32 mouse cellular contexts compared by ENCODE assay signal in the genomic region with DNA sequence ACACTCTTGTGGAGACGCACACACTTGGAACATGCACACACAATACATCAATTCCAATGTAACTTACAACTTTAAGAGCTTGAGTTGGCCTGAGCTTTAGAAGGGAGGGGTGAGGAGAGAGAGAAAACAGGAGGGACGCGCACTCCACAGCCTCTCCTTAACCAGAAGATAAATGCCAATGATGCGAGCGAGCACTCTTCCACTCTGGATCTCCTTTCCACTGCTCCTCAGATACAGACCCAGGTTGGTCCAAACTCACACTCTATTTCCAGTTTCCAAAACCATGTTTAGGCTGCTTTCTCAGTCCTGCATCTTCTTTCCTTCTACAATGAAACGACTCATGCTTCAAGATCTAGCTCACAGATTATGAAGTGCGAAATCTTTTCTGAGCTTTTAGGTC.
"Had no signal": no experiment of that assay in that cellular context is flagged by ENCODE, and none has a peak within 500 bp of the region (broad histone marks: within the 10 kb centered on the region; RNA-seq: fewer than 3 reads in every experiment).

No protein-coding gene starts in this region.

- H3K4me2 ChIP-seq: limb, embryonic 12.5 days; limb, embryonic 13.5 days; limb, embryonic 15.5 days; liver, embryonic 11.5 days; liver, embryonic 12.5 days; liver, embryonic 13.5 days; liver, embryonic 15.5 days; lung, embryonic 14.5 days; lung, embryonic 15.5 days; midbrain, embryonic 12.5 days; midbrain, embryonic 13.5 days; midbrain, embryonic 15.5 days; neural tube, embryonic 12.5 days; neural tube, embryonic 13.5 days had no signal

- H3K9me3 ChIP-seq: limb, embryonic 10.5 days; limb, embryonic 12.5 days; limb, embryonic 13.5 days; limb, embryonic 15.5 days; liver, embryonic 12.5 days; liver, embryonic 13.5 days; liver, embryonic 15.5 days; lung, embryonic 15.5 days; megakaryocyte, embryonic 14.5 days; midbrain, embryonic 10.5 days; midbrain, embryonic 12.5 days; midbrain, embryonic 13.5 days; midbrain, embryonic 15.5 days; neural tube, embryonic 12.5 days; neural tube, embryonic 13.5 days had no signal

- H3K27me3 ChIP-seq: limb, embryonic 12.5 days; limb, embryonic 13.5 days; limb, embryonic 15.5 days; liver, embryonic 12.5 days; liver, embryonic 13.5 days; liver, embryonic 15.5 days; lung, embryonic 15.5 days; megakaryocyte, embryonic 14.5 days; midbrain, embryonic 12.5 days; midbrain, embryonic 13.5 days; midbrain, embryonic 15.5 days; neural tube, embryonic 12.5 days; neural tube, embryonic 13.5 days had no signal

- ATAC-seq: liver, embryonic 12.5 days; liver, postnatal 0 days; lung, postnatal 0 days; midbrain, embryonic 13.5 days; midbrain, embryonic 15.5 days; midbrain, embryonic 16.5 days had no signal

- H3K4me1 ChIP-seq: limb, embryonic 10.5 days; limb, embryonic 12.5 days; limb, embryonic 15.5 days; liver, embryonic 12.5 days; liver, embryonic 13.5 days; liver, embryonic 15.5 days; lung, embryonic 15.5 days; midbrain, embryonic 10.5 days; midbrain, embryonic 12.5 days; midbrain, embryonic 13.5 days; midbrain, embryonic 15.5 days; neural tube, embryonic 12.5 days; neural tube, embryonic 13.5 days had no signal

- H3K9ac ChIP-seq: limb, embryonic 12.5 days; limb, embryonic 13.5 days; limb, embryonic 15.5 days; liver, embryonic 12.5 days; liver, embryonic 13.5 days; liver, embryonic 14.5 days; liver, embryonic 15.5 days; liver, postnatal 0 days; lung, embryonic 14.5 days; lung, embryonic 15.5 days; midbrain, embryonic 12.5 days; midbrain, embryonic 13.5 days; midbrain, embryonic 15.5 days; neural tube, embryonic 12.5 days; neural tube, embryonic 13.5 days had no signal

- H3K27ac ChIP-seq: limb, embryonic 10.5 days; limb, embryonic 12.5 days; limb, embryonic 13.5 days; limb, embryonic 15.5 days; liver, embryonic 12.5 days; liver, embryonic 13.5 days; liver, embryonic 14.5 days; liver, embryonic 15.5 days; lung, embryonic 15.5 days; macrophage; midbrain, embryonic 10.5 days; midbrain, embryonic 12.5 days; midbrain, embryonic 13.5 days; midbrain, embryonic 15.5 days; neural tube, embryonic 12.5 days; neural tube, embryonic 13.5 days had no signal

- DNase-seq: left cerebral cortex, postnatal 4 days; liver; liver, embryonic 13.5 days; liver, postnatal 0 days; lung, adult 18-20 months; lung, adult 2 months; lung, embryonic 14.5 days; lung, postnatal 10 days; lung, postnatal 14 days; lung, postnatal 36 days; lung, postnatal 4 days; midbrain, embryonic 14.5 days had no signal

- H3K4me3 ChIP-seq: limb, embryonic 10.5 days; limb, embryonic 12.5 days; limb, embryonic 13.5 days; limb, embryonic 15.5 days; liver, embryonic 12.5 days; liver, embryonic 13.5 days; liver, embryonic 15.5 days; lung, embryonic 15.5 days; megakaryocyte, embryonic 14.5 days; midbrain, embryonic 10.5 days; midbrain, embryonic 12.5 days; midbrain, embryonic 13.5 days; midbrain, embryonic 15.5 days; myocyte; neural tube, embryonic 12.5 days; neural tube, embryonic 13.5 days had no signal

- H3K36me3 ChIP-seq: lung, embryonic 15.5 days had no signal
